Mouse (Mus musculus) A20 (cell line): Measurements from ENCODE around the gene Krtap11-1.

Source experiments
- DNase-seq: peaks from one replicate; pipeline ENCODE4 v3.0.0-alpha.2; 2011; ENCODE audit warnings: low read depth, low spot score

Krtap11-1 gene

DNA sequence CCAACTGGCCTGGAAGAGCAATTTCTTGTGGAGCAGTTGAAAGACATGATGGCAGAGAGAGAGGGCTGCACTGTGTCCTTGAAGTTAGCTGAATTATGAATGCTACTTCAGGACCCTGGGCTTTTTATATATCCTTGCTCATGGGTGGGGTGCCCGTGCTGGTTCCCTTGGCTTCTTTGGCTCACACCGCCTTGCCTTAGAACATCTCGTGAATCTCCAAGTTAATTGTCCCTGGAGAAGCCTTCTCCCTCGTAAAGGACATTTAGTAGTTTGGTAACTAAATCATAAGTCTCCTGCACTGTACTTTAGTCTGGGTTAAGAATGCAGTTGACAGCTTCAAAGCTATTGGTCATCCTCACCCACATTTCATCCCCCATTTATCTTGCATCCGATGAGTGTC lies at the start of gene Krtap11-1:
Krtap11-1 (minus strand) TSS at position 101 of the 400 bp plus-strand sequence.
- no peak for DNase-seq

GRCm38 (mm10) chr16:89618190-89618589 lies 47.2 kb upstream of the Krtap11-1 start:
- DNase-seq: no peak

DNA sequence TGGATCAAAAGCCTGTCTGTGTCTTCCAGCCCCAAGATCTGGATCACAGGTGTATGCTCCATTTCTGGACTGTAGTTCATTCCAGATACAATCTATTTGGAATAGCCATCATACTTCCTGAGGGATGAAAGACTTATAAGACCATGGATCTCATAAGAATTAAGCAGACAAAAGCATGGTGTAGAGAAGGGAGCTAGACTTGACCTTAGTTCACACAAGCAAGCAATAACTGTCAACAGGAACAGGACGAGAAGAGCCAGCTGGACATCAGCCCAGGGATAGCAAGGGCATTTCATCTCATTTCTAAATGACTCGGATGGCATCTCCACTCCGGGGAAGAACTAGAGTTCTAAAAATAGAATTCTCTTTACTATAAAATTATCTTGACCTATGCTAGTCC lies 46.3 kb upstream of the Krtap11-1 start:
- DNase-seq: no peak

GRCm38 (mm10) chr16:89613726-89614125 lies 42.7 kb upstream of the Krtap11-1 start:
- no peak for DNase-seq

DNA sequence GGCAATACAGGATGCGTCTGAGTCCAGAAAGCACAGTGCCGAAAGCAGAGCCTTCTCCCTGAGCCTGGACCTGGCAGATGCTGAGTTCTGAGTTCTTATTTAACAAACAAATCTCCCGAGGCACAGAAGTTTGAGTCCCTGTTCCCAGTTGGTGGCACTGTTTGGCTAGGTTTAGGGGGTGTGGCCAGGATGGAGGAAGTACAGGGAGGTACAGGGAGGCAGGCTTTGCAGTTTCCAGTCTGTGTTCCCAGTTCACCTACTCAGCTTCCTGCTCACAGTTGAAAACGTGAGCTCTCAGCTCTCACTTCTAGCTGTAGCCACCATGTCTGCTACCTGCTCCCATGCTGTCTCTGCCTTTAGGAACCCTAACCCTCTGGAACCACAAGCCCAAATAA lies 37.8 kb upstream of the Krtap11-1 start:
- DNase-seq: no peak

- DNase-seq: no peak
Measured at GRCm38 (mm10) chr16:89608161-89608790, 37.3 kb upstream of the Krtap11-1 start.

GRCm38 (mm10) chr16:89606951-89607350 lies 36.0 kb upstream of the Krtap11-1 start:
- DNase-seq: no peak

GRCm38 (mm10) chr16:89587209-89587608 lies 16.2 kb upstream of the Krtap11-1 start:
- no peak for DNase-seq

- no peak for DNase-seq
Measured at GRCm38 (mm10) chr16:89585604-89586508, 14.9 kb upstream of the Krtap11-1 start.

- no peak for DNase-seq
Measured at GRCm38 (mm10) chr16:89581658-89582057, 10.7 kb upstream of the Krtap11-1 start.

DNA sequence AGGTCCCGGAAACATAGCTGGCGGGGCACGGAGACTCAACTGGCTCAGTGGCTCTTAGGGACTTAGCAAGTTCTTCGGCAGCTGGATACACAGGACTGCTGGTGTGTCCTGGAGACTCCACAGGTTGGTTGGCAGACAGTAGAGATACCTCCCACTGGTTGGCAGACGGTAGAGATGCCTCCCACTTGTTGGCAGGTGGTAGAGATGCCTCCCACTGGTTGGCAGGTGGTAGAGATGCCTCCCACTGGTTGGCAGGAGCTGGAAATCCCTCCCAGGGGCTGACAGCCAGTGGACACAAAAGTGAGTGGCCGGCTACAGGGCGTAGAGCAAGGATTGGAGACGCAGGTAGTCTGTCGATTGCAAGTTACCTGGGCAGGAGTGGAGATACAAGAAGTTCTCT lies 467 bp downstream of the Krtap11-1 start:
- no peak for DNase-seq

DNA sequence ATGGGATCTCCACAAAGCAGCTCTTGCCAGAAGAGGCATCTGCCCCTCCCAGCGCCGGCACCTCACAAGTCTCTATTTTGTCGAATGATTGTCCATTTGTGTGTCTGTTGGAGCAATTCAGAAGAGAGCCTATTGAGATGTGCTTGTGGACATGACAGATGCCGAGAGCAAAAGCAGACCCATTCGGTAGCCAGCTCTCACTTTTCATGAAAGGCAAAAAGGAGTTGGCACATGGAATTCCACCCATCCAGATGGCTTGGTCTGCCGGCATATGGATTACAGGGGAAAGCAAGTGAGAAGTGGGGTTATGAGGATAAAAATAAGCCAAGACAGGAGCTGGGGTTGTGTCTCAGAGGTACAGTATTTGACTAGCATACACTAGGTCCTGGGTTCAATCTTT lies 1.8 kb downstream of the Krtap11-1 start:
- no peak for DNase-seq

GRCm38 (mm10) chr16:89568141-89568540 lies 2.8 kb downstream of the Krtap11-1 start:
- no peak for DNase-seq

DNA sequence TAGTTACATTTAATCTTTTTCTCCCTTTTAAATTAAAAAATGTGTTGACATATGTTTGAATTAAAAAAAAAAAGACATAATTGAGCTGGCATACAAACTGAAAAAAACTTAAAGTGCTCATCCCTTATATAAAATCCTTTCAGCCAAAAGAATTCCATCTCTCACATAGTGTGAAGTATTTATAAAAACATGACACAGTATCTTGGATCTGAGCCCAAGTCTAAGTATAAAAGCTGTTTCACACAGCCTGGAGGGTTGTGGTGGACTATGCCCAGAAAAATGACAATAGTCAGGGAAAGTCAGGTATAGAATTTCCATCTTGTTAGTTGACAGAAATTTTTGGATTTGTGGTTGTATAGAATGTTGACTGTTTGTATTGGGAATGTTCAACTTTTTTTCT lies 20.7 kb downstream of the Krtap11-1 start:
- DNase-seq: no peak

- no peak for DNase-seq
Measured at GRCm38 (mm10) chr16:89538031-89538484, 32.9 kb downstream of the Krtap11-1 start.

GRCm38 (mm10) chr16:89537349-89537748 lies 33.6 kb downstream of the Krtap11-1 start:
- no peak for DNase-seq

DNA sequence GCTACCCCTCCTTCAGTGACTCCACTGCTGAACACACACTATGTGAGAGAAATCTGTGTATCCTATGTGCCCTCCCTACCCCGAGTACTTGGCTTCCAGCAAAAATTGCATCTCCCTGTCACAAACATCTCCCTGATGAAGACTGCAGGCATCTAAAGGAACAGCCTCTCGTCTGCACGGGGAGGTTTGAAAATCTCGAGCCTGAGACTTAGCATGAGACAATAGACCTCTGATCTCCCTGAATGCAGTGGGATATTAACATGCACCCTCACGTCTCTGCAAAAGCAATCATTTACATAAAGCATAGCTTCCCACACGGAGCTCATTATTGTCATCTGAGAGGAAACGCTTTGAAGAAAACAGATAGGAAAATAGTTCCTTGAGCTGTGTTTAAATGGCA lies 40.4 kb downstream of the Krtap11-1 start:
- no peak for DNase-seq

DNA sequence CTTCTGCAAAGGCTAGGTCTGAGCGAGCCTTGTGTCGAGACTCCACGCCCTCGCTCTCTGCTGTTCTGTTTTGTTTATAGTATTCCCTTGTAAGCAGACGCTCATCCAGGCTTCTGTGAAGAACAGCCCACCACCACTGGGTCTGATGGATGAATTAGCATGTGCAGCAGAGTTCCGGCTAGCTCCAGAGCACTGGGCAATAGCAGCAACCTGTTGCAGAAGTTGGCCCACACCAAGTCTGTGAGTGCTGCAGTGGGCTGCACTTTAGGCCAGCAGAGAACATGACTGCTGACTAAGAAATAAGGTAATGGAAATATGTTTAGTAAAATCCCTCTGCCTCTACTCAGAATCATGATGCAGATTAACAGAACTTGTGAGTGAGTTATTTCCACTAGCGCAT lies 41.1 kb downstream of the Krtap11-1 start:
- no peak for DNase-seq

DNA sequence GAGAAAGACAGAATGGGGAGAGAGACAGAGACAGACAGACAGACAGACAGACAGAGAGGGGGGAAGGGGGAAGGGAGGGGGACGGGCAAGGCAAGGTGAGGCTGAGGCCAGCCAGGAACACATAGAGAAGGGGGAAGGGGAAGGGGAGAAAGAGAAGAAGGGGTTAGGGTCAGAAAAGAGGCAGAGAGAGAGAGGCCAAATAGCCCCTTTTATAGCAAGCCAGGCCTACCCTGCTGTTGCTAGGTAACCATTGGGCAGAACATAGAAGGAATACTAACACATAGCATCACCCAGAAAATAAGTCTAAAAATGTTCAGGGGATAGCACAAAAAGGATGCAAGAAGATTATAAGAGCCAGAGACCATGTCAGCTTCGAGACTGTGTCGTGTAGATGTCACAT lies 42.6 kb downstream of the Krtap11-1 start:
- DNase-seq: no peak

DNA sequence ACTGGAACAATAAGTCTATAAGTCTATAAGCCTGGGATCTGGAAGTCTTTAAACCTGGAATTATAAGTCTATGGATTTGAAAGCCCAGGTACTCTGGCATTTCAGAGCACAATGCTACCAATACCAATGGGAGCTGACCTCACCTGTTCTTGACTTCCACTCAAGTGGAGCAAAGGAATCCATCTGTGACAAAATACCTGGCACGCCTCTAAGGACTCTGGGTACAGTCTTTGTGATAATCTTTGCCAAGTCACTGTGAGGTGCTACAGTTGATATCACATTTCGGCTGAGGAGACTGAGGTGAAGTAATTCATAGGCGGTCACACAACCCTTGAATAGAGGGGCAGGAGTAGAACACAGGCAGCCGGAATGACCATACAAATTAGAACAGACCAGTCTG lies 50.0 kb downstream of the Krtap11-1 start:
- no peak for DNase-seq

DNA sequence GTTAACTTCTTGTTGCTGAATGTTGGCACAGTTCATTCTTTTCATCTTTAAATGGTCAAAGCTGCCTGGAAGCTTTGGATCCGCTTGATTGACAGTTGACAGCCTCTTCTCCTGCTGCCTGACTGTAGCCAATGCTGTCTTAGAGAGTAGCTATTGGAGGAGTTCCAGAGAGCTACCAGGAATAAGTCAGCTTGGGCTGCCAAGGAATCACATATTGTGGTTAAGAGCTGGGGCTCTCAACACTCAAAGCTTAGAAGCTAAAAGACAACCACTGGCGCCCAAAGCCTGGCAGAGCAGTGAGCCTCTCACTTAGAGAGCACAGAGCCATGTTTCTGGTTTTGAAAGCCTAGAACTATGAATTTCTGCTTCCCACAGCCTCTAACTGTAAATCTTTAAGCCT lies 50.4 kb downstream of the Krtap11-1 start:
- no peak for DNase-seq
